Mouse (Mus musculus) layer of hippocampus, postnatal 14 days (tissue): ENCODE data around the gene Klra5. TPM values are rescaled to one million over a fixed set of nuclear protein-coding genes. Genes with fewer than 3 reads are reported as not detected.
"Not testable (repeated sequence)": the region's sequence is repeated elsewhere in the genome, so short reads cannot be mapped to it uniquely, and the experiment has no call there.

ENCODE experiments used
- DNase-seq, 2 experiments: peaks; one replicate each; pipeline ENCODE4 v3.0.0; 2021 to 2022; ENCODE audit warnings: low spot score in 2 of 2, mixed read lengths in 1 of 2
- long read RNA-seq, 2 experiments: library from polyadenylated mRNA; stranded (forward); transcript quantifications; one replicate each; pipeline ENCODE4 v2.0.0; 2021
- total RNA-seq, 2 experiments: library from RNA; stranded (reverse); gene quantifications; 2 replicates each; pipeline ENCODE4 v1.2.3; 2021

The Klra5 gene
- not detected for total RNA-seq
- long read RNA-seq, experiment 1 = 0 reads
- long read RNA-seq, experiment 2 = 0 reads

- DNase-seq = not testable (repeated sequence)
Measured at GRCm38 (mm10) chr6:129917476-129917946, at the start of gene Klra5. TSS of gene Klra5 (minus strand) at chr6:129917650.

GRCm38 (mm10) chr6:129916996-129917395, 454 bp downstream of the Klra5 start:
- DNase-seq = no peak

- DNase-seq = no peak
Measured at GRCm38 (mm10) chr6:129882525-129882924, 34.9 kb downstream of the Klra5 start.

GRCm38 (mm10) chr6:129876549-129876948, 40.9 kb downstream of the Klra5 start, which contains the start of gene Klra17:
TSS of gene Klra17 (minus strand) at chr6:129876672.
- no peak for DNase-seq

GRCm38 (mm10) chr6:129862349-129862748, 55.1 kb downstream of the Klra5 start, which contains the start of gene Gm17631:
TSS of gene Gm17631 (plus strand) at chr6:129862649.
- DNase-seq = not testable (repeated sequence)

Other genes with a start within 250 kb of the Klra5 start
- gene Klrc1, start 238.7 kb downstream of the Klra5 start, total RNA-seq = not detected
- gene Klri1, start 200.5 kb downstream of the Klra5 start, total RNA-seq = not detected
- gene Klri2, start 177.2 kb downstream of the Klra5 start, total RNA-seq = not detected
- not detected for gene Gm156, start 133.4 kb downstream of the Klra5 start, total RNA-seq
- not detected for gene Gm17631, start 55.0 kb downstream of the Klra5 start, total RNA-seq
- not detected for gene Klra17, start 41.0 kb downstream of the Klra5 start, total RNA-seq
- not detected for gene Klra6, start 109.3 kb upstream of the Klra5 start, total RNA-seq
- not detected for gene Klra4, start 149.6 kb upstream of the Klra5 start, total RNA-seq
- not detected for gene Klra8, start 212.2 kb upstream of the Klra5 start, total RNA-seq